Comparison of ENCODE assay signal across 17 mouse cellular contexts in the genomic region with DNA sequence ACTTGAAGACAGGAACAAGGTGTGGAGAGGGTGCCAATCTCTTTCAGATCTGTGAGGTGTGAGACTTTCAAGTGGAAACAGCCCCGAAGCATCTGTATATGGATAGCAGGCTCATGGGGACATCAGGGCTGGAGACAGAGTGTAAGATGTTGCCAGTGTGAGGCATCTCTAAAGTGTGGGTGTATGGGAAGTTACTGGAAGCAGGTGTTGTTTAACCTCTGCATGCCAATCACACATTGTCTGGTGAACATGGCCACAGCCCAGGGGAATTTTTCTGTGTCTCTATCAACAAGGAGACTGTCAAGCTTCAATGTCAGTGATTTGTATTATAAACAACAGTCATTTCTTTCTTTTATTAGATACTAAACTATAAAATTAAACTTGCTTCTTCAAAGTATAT.
DNase-seq lines count a peak whose midpoint lies in the region; TF ChIP-seq lines count a peak whose summit lies in the region.
"Had no signal": no experiment of that assay in that cellular context is flagged by ENCODE, and none has a peak within 500 bp of the region (broad histone marks: within the 10 kb centered on the region; RNA-seq: fewer than 3 reads in every experiment).

No protein-coding gene starts in this region.

- TF ChIP-seq EP300 in heart, adult 2 months (IDR thresholded peaks at IDR 0.05; ENCODE audit: insufficient read depth, low read depth, low read length), result no peak

- no peak for TF ChIP-seq CTCF in heart, adult 2 months (IDR thresholded peaks at IDR 0.05)

- WGBS in heart, adult 2 months, result 96% methylated on average over 1 of the region's 1 CpGs

- TF ChIP-seq POLR2A in heart, adult 2 months (IDR thresholded peaks at IDR 0.05; ENCODE audit: insufficient read depth, low read depth, low read length), result no peak
- TF ChIP-seq POLR2A in myocyte (IDR thresholded peaks at IDR 0.05; ENCODE audit: insufficient read length, low read depth), result no peak

- H3K4me1 ChIP-seq in heart, adult 2 months (ENCODE audit: control insufficient read depth, insufficient read depth, low read length), result peaks cover 4% of the 10 kb centered on the region

- H3K9ac ChIP-seq in heart, adult 2 months (ENCODE audit: low read depth, low read length), result no peak overlapping the region

- peak; percentile 81 for DNase-seq in heart, adult 11 months
- no peak for DNase-seq in heart, adult 2 months
- DNase-seq in gastrocnemius, postnatal 14 days, result no peak
- DNase-seq: adrenal gland, adult 2 months; adrenal gland, adult 8-10 months; adrenal gland, postnatal 10 days; adrenal gland, postnatal 14 days; adrenal gland, postnatal 25 days; adrenal gland, postnatal 36 days; B cell, adult 2 months; cerebellum, adult 11 months; cerebellum, adult 11-12 months; cerebellum, adult 18-20 months had no signal

- H3K27ac ChIP-seq in heart, adult 2 months, result no peak overlapping the region

- no peak overlapping the region for H3K4me2 ChIP-seq in myocyte (ENCODE audit: low read depth)

- no peaks in the 10 kb centered on the region for H3K27me3 ChIP-seq in heart, adult 2 months (ENCODE audit: control insufficient read depth, insufficient read depth, low read length)
- H3K27me3 ChIP-seq in myocyte (ENCODE audit: control insufficient read depth, insufficient read depth, insufficient read length), result no peaks in the 10 kb centered on the region
- H3K27me3 ChIP-seq: CH12.LX, Patski had no signal

- no peak overlapping the region for H3ac ChIP-seq in myocyte (ENCODE audit: control insufficient read depth, insufficient read length)

- H3K4me3 ChIP-seq in heart, adult 2 months, result no peak overlapping the region
- no peak overlapping the region for H3K4me3 ChIP-seq in myocyte

- intact Hi-C loops in heart, adult 2 months (cut with DNase I), result no loop called here
- intact Hi-C loops in gastrocnemius, postnatal 14 days (cut with DNase I; ENCODE audit: low total_unique reads), result no loop called here

- no peaks in the 10 kb centered on the region for H3K79me2 ChIP-seq in heart, adult 2 months (replicated peaks; ENCODE audit: control insufficient read depth, insufficient read depth, low read length)
- no peaks in the 10 kb centered on the region for H3K79me2 ChIP-seq in myocyte (ENCODE audit: control insufficient read depth, insufficient read depth)

- peaks cover 5% of the 10 kb centered on the region for H3K36me3 ChIP-seq in heart, adult 2 months (ENCODE audit: control insufficient read depth, insufficient read depth, low read length)
- H3K36me3 ChIP-seq in myocyte (ENCODE audit: control insufficient read depth, insufficient read depth), result no peaks in the 10 kb centered on the region
- H3K36me3 ChIP-seq: G1E had no signal

TF ChIP-seq in myocyte, 11 proteins besides CTCF, POLR2A, EP300 and RAD21:
- peak in 2 of 3 experiments; percentile 63 to 81 for TF ChIP-seq MYOD1 (IDR thresholded peaks at IDR 0.05; ENCODE audit: control insufficient read depth in 1 of 3, insufficient read length in 2 of 3, low read depth in 2 of 3)
- no peak for TF ChIP-seq POLR2AphosphoS2 (IDR thresholded peaks at IDR 0.05; ENCODE audit: insufficient read length, low read depth)
